In the genomic region with DNA sequence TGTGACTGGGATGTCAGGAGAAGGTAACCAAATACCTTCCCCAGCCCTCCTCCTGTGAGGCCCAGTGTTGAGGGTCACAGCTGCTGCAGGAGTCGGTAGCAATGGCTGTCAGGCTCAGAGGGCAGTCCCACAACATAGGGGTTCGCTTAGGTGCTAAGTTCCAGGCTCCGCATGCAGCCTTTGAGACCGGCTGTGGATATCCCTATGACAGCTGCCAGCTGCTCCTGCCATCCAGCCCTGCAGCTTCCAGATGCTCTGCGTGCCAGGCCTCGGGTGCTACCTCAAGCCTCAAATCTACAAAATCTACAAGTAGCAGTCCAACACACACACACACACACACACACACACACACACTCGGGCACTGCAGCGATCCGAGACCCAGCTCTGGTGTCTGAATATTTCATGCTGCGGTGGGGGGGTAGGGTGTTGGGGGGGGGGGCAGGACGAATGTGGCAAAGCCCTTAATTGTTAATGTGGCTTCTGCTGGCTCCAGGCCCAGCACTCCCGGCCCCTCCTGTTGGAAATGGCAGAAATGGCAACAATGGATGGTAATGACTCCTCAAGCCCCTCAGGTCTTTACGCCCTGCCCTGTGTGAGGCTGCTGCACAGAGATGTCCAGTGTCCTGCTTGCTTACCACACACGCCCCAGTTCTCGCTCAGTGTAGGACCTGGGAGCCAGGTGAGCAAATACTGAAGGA, we compare ENCODE assay signal across 9 mouse cellular contexts. TPM values are rescaled to one million over a fixed set of nuclear protein-coding genes. Genes with fewer than 3 reads are reported as not detected.
DNase-seq lines count a peak whose midpoint lies in the region; ATAC-seq and TF ChIP-seq lines count a peak whose summit lies in the region.
"Had no signal": no experiment of that assay in that cellular context is flagged by ENCODE, and none has a peak within 500 bp of the region (broad histone marks: within the 10 kb centered on the region; RNA-seq: fewer than 3 reads in every experiment).

No protein-coding gene starts in this region.

- H3K9ac ChIP-seq in forebrain, embryonic 15.5 days (replicated peaks): peak overlapping the region; percentile 61; the same call in 1 of the 2 replicates

- H3K27me3 ChIP-seq in cerebellum, adult 2 months (ENCODE audit: control insufficient read depth, insufficient read depth, low read length): no peaks in the 10 kb centered on the region
- H3K27me3 ChIP-seq in G1E (ENCODE audit: insufficient read depth, low read length): no peaks in the 10 kb centered on the region
- no peaks in the 10 kb centered on the region for H3K27me3 ChIP-seq in forebrain, embryonic 15.5 days
- peaks cover 14% of the 10 kb centered on the region; the same call in 1 of the 2 replicates for H3K27me3 ChIP-seq in midbrain, embryonic 10.5 days (ENCODE audit: low read depth, poor library complexity, severe bottlenecking)

- peaks cover 6% of the 10 kb centered on the region for H3K4me1 ChIP-seq in cerebellum, adult 2 months (ENCODE audit: control insufficient read depth, insufficient read depth, low read length)
- H3K4me1 ChIP-seq in G1E (ENCODE audit: insufficient read depth, low read depth, low read length): no peaks in the 10 kb centered on the region
- H3K4me1 ChIP-seq in forebrain, embryonic 15.5 days: peaks cover 38% of the 10 kb centered on the region
- peaks cover 55% of the 10 kb centered on the region for H3K4me1 ChIP-seq in midbrain, embryonic 10.5 days

- H3K36me3 ChIP-seq in G1E (replicated peaks): no peaks in the 10 kb centered on the region
- H3K36me3 ChIP-seq in forebrain, embryonic 15.5 days: no peaks in the 10 kb centered on the region
- H3K36me3 ChIP-seq in midbrain, embryonic 10.5 days: no peaks in the 10 kb centered on the region
- H3K36me3 ChIP-seq: heart, embryonic 13.5 days had no signal

- 54% methylated on average over 15 of the region's 15 CpGs for WGBS in cerebellum, adult 2 months
- WGBS in forebrain, embryonic 15.5 days: 24% methylated on average over 15 of the region's 15 CpGs
- WGBS in midbrain, embryonic 10.5 days: 42% methylated on average over 15 of the region's 15 CpGs

- H3K4me3 ChIP-seq in cerebellum, adult 2 months (replicated peaks; ENCODE audit: insufficient read depth, low read depth, low read length): no peak overlapping the region
- H3K4me3 ChIP-seq in G1E (ENCODE audit: low read depth, low read length): peak overlapping the region; percentile 28; the same call in 1 of the 2 replicates
- H3K4me3 ChIP-seq in forebrain, embryonic 15.5 days: no peak overlapping the region
- peak overlapping the region; percentile 82; the same call in 1 of the 2 replicates for H3K4me3 ChIP-seq in midbrain, embryonic 10.5 days

- no peak for TF ChIP-seq POLR2A in cerebellum, adult 2 months (IDR thresholded peaks at IDR 0.05; ENCODE audit: borderline replicate concordance, insufficient read depth, low read length)

- no peak overlapping the region for H3K27ac ChIP-seq in cerebellum, adult 2 months (ENCODE audit: insufficient read depth, low read length)
- no peak overlapping the region for H3K27ac ChIP-seq in forebrain, embryonic 15.5 days (replicated peaks)
- peak overlapping the region; percentile 96 for H3K27ac ChIP-seq in midbrain, embryonic 10.5 days (replicated peaks)
- H3K27ac ChIP-seq: heart, embryonic 13.5 days had no signal

- no peak for ATAC-seq in G1E (ENCODE audit: extremely low read depth, insufficient number of reproducible peaks, low FRiP score, poor library complexity, severe bottlenecking)
- no peak for ATAC-seq in forebrain, embryonic 15.5 days (replicated peaks)

- TF ChIP-seq CTCF in cerebellum, adult 2 months (IDR thresholded peaks at IDR 0.05; ENCODE audit: borderline replicate concordance, insufficient read depth, low read depth, low read length): no peak
- TF ChIP-seq CTCF in G1E (IDR thresholded peaks at IDR 0.05; ENCODE audit: low read depth, low read length): no peak

- peak overlapping the region; percentile 64 for H3K4me2 ChIP-seq in forebrain, embryonic 15.5 days (replicated peaks)

- DNase-seq in cerebellum, adult 2 months: peak; percentile 24
- DNase-seq in cerebellum, postnatal 36 days: no peak
- DNase-seq in G1E (ENCODE audit: low spot score): no peak
- no peak for DNase-seq in midbrain, embryonic 10.5 days (ENCODE audit: low spot score)
- no peak for DNase-seq in embryo, embryonic 9.5 days (ENCODE audit: extremely low spot score)
- no peak for DNase-seq in urinary bladder, postnatal 36 days (ENCODE audit: low spot score in 2 of 2)
- no peak for DNase-seq in layer of hippocampus, adult 18-20 months (ENCODE audit: low spot score in 2 of 2)

- peaks cover 93% of the 10 kb centered on the region for H3K9me3 ChIP-seq in G1E (replicated peaks)
- no peaks in the 10 kb centered on the region for H3K9me3 ChIP-seq in forebrain, embryonic 15.5 days
- H3K9me3 ChIP-seq in midbrain, embryonic 10.5 days (replicated peaks): no peaks in the 10 kb centered on the region
- H3K9me3 ChIP-seq: heart, embryonic 13.5 days had no signal

RNA-seq across cellular contexts. Expression of a gene that starts 3.1 kb away (rescaled TPM):
- polyA plus RNA-seq in cerebellum, adult 2 months (2012; rRNA removed): 75.0 and 78.6 TPM in 2 replicates
- total RNA-seq in G1E (2014; fragmentation: Nextera tagmentation) (not detected in 2 replicates), G1E (2017) (0.05 TPM in 1 of 2 replicates, not detected in the other)
- not detected in 2 replicates for polyA plus RNA-seq in G1E (2012)
- polyA plus RNA-seq in forebrain, embryonic 15.5 days (2015; fragmentation: Nextera tagmentation; extraction: Ambion mirVana): 14.3 and 16.3 TPM in 2 replicates
- polyA plus RNA-seq in midbrain, embryonic 10.5 days (2016; fragmentation: Nextera tagmentation; extraction: Ambion mirVana): 12.1 and 15.5 TPM in 2 replicates
- total RNA-seq in layer of hippocampus, adult 18-20 months (2021): 10 to 100 TPM; 66.1 to 72.5 TPM

RNA-seq across cellular contexts. Expression of a gene that starts 27.7 kb away (rescaled TPM):
- polyA plus RNA-seq in cerebellum, adult 2 months (2012; rRNA removed): 4.4 and 4.8 TPM in 2 replicates
- total RNA-seq in G1E (2014; fragmentation: Nextera tagmentation) (not detected in 2 replicates), G1E (2017) (0.05 and 0.06 TPM in 2 replicates)
- not detected in 2 replicates for polyA plus RNA-seq in G1E (2012)
- polyA plus RNA-seq in forebrain, embryonic 15.5 days (2015; fragmentation: Nextera tagmentation; extraction: Ambion mirVana): 1.8 and 1.9 TPM in 2 replicates
- polyA plus RNA-seq in midbrain, embryonic 10.5 days (2016; fragmentation: Nextera tagmentation; extraction: Ambion mirVana): 3.7 and 5.1 TPM in 2 replicates
- 1 to 10 TPM; 6.1 to 6.4 TPM for total RNA-seq in layer of hippocampus, adult 18-20 months (2021)

RNA-seq across cellular contexts. Expression of a gene that starts 55.8 kb away (rescaled TPM):
- 88.8 and 93.7 TPM in 2 replicates for polyA plus RNA-seq in cerebellum, adult 2 months (2012; rRNA removed)
- not detected in 2 replicates for total RNA-seq in G1E (2014; fragmentation: Nextera tagmentation)
- total RNA-seq in G1E (2017): 0.23 and 0.55 TPM in 2 replicates
- polyA plus RNA-seq in G1E (2012): not detected in 2 replicates
- polyA plus RNA-seq in forebrain, embryonic 15.5 days (2015; fragmentation: Nextera tagmentation; extraction: Ambion mirVana): 19.8 and 22.6 TPM in 2 replicates
- polyA plus RNA-seq in midbrain, embryonic 10.5 days (2016; fragmentation: Nextera tagmentation; extraction: Ambion mirVana): 17.5 and 19.4 TPM in 2 replicates
- 100 to 1,000 TPM; 159 to 175 TPM for total RNA-seq in layer of hippocampus, adult 18-20 months (2021)

Comparison
In these comparisons a context has a peak if more than half of its experiments do, and no peak if none do; other contexts are left out.
1. DNase-seq: peak in cerebellum, adult 2 months (2 of 2); none in cerebellum, postnatal 36 days (0 of 2), G1E (single experiment), midbrain, embryonic 10.5 days (single experiment), embryo, embryonic 9.5 days (single experiment), urinary bladder, postnatal 36 days (0 of 2) and layer of hippocampus, adult 18-20 months (0 of 2).
2. H3K4me3 ChIP-seq: peak in G1E (single experiment) and midbrain, embryonic 10.5 days (single experiment); none in cerebellum, adult 2 months (single experiment) and forebrain, embryonic 15.5 days (single experiment).
3. RNA of a gene that starts 3.1 kb away (polyA plus RNA-seq): 75.0 to 78.6 TPM in cerebellum, adult 2 months, 14.3 to 16.3 TPM in forebrain, embryonic 15.5 days and 12.1 to 15.5 TPM in midbrain, embryonic 10.5 days; not detected in G1E; every median in the first group is over 10 times any median in the second.
4. RNA of a gene that starts 55.8 kb away (polyA plus RNA-seq): 88.8 to 93.7 TPM in cerebellum, adult 2 months, 19.8 to 22.6 TPM in forebrain, embryonic 15.5 days and 17.5 to 19.4 TPM in midbrain, embryonic 10.5 days; not detected in G1E; every median in the first group is over 10 times any median in the second.